Mouse (Mus musculus) thymus, postnatal 10 days (tissue): ENCODE measurements around the gene Ccr10.

Experiments
- DNase-seq, 2 experiments: peaks; one replicate each; pipeline ENCODE4 v3.0.0; 2021; ENCODE audit warnings: low spot score in 2 of 2

Ccr10 gene

DNA sequence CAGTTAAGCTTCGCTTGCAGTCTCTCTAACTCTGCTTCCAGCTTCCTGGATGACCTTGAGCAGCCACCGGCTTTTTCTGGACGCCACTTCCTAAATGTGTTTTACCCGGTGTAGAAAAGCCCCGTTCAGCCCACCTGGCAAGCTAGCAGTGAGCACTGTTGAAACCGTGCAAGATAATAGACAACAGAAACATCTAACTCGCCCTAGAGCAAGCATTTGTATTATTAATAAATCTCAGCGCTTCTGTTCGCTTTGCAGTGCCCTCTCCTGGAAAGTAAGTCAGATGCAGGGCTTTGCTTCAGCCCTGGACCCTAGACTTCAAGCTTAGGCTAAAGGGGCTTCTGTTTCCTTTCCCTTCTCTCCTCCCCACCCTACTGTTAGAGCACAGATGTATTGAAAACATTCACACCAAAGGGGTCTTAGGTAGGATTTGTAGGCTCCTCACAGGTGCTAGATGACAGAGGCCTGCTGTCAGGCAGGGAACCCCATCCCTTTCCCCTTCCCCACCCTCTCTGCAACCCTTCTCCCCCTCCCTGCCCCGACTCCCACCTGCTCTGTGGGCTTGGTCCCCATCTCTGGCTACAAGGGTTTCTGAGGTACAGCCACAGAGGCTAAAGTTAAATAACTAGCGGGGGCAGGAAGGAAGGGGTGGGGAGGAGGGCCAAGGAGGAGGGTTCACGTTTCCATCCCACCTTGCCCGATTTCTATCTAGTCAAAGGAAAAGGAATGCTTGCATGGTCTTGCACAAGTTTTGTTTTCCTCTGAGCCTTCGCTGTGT is at the start of gene Ccr10:
Ccr10 (minus strand) TSS at position 593 of the 778 bp plus-strand sequence.
- no peak for DNase-seq

DNA sequence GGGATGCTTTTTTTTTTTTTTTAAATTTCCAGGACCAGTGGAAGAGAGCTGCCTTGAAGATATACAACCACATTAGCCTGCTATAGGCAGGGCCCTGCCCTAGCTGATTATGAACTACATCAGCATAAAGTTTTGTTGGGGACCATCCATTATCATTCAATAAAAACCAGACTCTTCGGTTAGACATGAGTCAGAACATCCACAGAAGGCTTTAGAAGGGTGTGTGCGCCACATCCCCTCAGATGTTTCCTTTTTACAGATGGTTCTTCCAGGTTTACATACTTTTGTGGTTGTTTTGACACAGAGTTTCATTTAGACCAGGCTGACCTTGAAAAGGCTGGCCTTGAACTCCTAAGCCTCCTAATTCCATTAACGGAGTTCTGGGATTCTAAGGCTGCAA is 49.1 kb upstream of the Ccr10 start:
- no peak for DNase-seq

DNA sequence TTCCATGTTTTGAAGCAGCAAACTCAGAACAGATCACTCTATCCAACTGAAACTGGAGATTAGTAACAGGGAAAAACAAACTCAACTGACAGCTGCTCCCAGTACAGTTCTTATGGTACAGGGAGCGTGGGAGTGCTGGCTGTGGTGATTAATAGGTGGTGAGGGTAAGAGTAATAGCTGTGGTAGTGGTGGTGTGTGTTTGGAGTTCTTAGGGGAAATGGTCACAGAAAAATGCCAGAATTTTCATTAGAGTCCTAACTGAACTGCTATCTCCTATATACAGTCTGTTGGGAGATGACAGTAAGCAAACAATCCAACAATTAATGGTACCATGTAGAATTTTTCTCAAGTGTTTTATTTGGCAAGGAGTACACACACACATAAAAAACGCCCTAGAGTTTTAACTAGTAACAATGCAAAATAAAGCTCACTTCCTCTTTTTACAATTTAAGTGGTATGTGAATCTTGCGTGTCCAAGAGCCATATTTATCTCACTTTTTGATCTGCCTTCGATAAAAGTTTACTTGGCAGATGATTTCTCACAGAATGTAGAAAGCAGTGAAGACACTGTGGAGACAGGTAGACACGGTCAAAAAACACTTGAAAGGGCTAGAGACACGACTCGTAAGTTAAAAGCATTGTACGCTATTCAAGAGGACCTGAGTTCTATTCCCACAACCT is 46.2 kb upstream of the Ccr10 start:
- DNase-seq: no peak

DNA sequence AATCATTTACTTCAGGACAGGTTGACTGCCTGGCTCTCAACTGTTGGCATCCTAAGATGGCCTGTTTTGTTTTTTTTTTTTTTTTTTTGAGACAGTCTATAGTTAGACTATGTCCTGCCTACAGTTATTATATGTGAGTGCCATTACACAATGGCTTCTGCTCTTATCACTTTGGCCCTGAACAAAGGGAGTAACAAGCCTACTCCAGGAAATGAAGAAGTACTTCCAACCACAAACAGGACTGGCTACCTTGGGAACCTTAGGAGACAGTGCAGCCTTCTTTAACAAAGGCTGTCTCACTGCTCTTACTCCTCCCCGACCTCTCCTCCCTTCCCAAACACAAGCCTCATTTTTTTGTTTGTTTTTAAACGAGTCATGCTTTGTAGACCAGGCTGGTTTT is 45.6 kb upstream of the Ccr10 start:
- no peak for DNase-seq

DNA sequence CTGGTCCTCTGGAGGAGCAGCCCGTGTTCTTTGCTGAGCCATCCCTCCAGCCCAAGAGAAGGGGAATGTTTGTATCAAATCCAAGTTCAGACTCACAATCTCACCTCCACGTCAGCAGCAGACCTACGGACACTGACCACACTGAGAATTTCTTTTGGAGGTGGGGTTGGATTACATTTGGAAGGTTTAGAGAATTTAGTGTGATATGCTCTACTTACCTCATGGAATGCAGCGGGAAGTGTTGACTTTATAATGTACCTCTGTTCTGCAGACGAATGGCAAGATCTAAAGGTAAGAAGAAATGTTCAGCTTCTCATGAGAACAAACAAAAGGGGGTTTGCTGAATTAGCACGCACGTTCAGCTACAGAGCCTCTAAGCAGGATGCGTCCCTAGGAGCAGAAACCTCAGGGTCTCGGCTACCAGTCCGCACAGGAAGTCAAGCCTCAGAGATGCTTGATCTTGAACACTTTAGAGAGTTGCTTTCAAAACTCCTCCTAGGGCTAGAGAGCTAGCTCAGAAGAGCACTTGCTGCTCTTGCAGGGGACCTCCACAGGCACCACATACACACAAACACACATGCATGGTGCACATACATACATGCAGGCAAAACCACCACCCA is 43.3 kb upstream of the Ccr10 start:
- DNase-seq: peak; percentile 32 to 41

DNA sequence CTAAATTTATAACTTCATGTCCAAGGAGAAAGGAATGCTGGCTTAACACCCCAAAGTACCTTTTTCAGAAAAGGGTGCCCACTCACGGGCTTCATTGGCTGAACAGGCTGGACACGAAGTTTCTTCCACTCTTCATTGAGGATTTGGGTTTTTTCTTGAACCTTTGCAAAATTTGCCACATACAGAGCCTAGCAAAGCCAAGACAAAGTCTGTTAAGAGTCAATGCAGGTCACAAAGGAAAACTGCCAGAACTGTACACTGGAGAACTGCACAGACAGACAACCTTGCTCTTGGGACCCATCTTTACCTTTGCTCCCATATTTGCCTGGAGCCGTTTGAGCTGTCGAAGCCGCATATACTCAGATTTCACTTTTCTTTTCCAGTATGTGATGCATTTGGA is 41.7 kb upstream of the Ccr10 start:
- DNase-seq: no peak

DNA sequence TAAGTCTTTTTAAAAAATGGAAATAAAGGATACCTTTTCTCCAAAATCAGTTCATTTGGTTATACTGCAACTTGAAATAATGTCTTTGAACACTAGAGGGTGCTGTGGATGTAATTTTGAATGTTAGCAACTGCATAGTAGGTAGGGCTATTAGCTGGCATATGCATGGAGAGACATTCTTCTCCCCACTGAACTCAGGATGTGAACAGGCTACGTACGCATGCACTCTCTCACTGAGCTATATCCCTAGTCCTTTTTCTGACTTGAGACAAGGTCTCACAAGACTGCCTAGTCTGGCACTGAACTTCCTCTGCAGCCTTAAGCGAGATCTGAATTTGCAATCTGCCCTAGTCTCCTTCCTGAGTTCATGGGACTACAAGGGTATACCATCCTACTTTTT is 36.7 kb upstream of the Ccr10 start:
- peak in 1 of 2 experiments; percentile 76 for DNase-seq

DNA sequence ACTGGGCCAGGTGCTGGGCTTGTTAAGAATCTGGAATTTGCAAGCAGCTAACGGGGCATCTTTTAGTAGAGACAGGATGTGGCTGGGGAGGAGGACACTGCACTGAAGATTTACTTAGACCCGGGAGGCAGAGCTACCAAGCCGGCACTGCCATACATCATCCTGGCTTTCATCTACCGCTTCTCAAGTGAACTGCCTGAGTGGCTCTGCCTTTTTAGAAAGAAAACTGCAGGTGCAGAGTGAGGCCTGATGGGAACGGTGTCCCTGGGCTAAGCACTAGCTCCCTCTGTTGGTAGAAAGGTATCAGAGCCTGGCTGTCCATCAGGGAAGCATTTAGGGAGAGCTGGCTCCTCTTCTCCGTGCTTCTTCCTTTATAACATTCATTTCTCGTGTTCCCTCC is 25.7 kb upstream of the Ccr10 start:
- peak; percentile 71 to 83 for DNase-seq

DNA sequence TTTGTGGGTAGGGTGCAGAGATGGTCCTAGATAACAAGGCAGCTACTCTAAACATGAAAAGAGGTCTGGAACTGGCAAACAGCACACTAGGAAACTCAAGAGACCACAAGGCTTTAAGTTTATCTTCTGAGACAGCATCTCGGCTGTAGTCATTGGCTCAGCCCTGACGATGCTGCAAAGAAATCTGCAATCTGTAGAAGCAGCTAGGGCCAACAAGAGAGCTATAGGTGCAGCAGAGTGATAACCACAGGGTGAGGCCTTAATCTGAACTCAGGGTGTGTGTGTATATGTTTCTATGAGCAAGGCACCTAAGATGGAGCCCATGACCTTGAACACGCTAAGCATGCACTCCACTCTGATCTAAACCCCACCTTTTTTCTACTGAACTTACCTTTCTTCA is 24.3 kb upstream of the Ccr10 start:
- no peak for DNase-seq

DNA sequence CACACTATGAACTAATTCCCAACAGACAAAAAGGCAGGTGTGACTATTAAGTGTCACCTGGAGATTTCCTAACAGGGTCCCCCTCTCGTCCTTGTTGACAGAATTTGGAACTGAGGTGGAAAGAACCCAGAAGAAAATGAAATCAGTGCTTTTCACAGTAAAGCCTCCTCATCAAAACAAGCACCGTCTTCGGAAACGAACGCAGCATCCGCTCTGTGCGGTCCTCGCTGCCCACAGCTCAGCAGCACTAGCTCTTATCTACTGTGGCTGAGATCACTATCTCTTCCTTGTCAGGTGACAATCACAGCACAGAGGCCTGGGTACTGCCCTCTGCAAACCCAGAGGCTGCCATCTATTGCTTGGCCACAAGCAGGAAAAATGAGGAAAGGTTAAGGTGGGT is 20.9 kb upstream of the Ccr10 start:
- DNase-seq: no peak

DNA sequence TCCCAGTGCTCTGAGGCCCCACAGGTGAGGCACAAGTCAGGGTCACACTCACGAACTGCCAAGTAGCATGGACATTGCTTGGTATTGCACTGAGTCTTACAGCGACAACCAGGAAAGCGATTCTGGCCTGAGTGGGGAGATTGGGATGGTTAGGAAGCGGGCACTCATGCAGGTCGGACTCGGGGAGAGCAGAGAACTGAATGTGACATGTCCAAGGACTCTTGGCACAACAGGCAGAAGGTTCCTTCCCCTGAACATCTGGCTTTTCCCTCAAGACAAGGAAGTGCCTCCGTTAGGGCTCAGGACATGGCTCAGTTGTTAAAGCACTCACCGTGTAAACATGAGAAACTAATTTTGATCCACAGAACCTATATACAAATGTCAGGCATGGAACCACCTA is 20.3 kb upstream of the Ccr10 start:
- no peak for DNase-seq

DNA sequence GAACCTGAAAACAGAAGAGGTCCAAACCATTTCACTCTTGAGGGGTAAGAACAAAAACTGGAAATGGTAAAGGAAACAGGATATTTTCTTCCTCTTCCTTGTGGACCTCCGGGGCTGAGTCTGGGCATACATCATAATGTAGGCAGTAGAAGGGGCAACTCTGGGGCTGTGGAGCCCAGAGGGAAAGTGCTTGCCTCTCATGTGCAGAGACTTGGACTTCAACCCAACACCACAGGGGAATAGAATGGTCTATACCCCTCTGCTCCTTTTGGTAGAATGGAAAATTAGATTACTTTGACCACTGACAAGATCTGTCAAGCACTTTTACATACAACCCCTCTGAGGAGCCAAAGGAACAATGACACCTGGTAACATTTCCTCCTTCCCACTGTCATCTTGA is 19.9 kb upstream of the Ccr10 start:
- DNase-seq: no peak

DNA sequence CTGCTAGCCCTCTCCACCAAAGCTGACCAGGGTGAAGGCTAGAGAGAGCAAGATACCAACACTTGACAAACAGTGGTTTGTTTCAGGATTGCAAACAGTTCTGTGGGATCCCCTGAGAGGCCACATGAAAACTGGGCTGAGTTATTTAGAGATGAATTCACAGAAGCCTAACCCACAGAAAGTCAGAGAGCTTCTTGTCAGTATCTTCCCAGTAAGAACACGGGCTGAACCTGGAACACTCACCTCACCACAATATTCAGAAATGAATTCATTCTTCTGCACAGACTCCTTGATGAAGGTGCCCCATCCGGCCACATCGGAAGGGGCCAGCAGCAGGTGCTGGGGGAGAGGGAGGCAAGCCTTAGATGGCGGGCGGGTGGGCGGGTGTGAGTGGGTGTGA is 19.4 kb upstream of the Ccr10 start:
- DNase-seq: no peak

DNA sequence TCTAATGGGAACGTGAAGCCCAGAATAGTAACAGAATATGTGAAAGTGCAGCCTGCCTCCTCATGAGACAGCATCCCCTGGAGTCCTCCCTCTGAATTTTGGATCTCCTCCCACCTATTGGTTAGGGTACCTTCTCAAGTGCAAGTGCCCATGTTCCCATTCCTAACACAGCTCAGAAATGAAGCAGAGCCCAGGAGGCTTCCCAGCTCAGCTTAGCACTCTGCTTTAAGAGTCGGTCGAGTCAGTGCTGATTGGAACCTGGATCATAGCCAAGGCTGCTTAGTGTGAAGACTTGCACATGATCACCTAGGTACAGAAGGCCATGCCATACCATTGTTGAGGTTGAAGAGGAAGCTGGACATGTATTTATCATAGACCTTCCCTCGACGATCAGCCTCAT is 18.9 kb upstream of the Ccr10 start:
- DNase-seq: no peak

DNA sequence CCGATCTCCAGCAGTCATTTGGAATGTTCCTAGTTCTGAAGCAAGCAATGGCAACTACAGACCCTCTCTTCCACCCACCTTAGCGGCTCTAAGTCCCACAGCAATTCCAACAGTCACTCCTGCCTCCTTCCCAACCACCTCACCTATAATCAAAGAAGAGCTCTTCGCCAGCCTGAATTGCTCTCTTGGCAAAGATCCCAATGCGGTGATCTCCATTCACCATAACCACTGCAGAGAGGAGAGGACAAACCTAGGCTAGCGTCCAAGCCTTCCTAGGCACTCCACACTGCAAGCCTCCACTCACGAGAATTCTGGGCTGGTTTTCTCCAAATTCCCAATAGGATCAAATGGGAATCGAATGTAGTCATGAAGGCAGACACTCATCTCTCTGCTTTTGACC is 17.8 kb upstream of the Ccr10 start:
- no peak for DNase-seq

DNA sequence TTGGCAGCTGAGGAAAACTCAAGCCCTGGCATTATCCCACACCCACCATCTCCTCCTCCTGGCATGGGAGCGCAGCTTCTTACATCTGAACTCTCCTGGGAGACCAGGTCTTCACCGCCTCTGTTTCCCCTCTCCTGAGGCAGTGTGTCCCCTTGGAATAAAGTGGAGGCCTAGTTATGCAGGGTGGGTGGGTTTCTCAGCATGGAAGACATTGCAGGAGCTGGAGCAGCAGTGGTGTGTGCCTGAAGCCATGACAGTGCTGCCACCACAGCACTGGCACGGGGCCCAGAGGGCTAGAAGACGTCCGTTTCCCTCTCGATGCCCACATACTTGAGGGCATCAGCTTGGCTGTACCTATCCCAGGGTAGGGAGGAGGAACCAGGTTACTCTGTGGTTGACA is 17.4 kb upstream of the Ccr10 start:
- DNase-seq: no peak

DNA sequence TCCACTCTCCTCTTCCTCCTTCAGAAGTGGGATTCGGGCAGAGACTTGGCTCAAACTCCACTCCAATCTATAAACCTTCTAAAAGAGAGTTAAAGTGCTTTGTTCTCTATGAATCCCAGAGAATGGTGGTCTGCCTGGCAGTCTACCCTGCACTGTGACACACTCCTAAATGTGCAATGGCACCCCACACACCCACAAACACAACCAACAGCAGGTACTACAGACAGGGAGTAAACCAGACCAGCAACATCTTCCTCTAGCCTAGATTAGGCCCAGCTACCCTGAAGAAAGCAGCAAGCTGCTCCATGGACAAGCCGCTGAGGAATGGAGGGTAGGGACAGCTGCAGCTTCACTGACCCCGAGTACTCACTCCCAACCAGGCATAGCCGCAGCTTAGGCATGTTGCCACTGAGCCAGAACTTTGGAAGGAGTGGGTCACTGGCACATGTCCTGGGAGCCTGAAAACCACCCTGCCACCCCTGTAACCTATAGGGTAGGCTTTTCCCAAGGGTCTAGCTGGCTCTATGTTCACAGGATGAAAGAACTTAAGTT is 16.8 kb upstream of the Ccr10 start:
- DNase-seq: no peak

DNA sequence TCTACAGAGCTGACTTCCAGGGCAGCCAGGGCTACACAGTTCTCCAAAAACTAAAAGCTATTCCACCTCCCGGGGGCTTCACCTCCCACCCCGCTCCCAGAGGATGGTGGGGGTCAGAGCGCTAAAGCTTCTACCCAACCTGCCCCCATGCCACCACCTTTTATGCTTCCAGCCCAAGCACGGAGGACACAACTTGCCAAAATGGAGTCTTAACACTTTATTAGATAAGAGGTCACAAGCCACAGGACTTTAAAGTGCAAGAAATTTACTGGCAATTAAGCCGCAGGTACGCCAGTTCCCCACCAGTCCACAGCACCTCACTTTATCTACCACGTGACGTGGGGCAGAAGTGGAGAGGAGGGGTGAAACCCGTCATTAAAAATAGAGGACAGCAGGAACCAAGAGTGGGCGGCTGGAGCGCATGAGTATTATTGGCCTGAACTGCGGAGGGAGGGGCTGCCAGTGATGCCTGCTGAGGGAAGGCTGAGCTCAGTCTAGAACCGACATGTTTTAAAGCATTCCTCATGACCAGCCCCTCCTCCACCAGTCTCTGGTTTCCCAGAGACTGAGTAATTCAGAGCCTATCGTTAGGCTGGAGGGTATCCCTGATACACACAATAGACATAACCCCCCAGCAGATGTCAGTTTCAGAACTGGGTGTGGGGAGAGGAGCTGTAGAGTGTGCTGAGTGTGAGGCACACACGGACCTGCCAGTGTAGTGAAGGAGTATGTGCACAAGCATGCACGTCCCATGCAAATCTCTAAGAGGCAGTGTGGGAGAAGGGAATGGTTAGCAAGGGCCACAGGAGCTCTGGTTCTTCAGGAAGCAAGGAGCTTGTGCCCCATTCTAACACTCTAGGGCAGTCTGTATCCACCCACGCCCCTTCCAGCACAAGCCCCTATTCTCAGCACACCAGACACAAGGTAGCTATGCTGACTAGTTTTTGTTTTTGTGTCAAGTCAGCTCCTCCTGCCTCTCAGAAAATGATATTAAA is 16.0 kb upstream of the Ccr10 start:
- no peak for DNase-seq

DNA sequence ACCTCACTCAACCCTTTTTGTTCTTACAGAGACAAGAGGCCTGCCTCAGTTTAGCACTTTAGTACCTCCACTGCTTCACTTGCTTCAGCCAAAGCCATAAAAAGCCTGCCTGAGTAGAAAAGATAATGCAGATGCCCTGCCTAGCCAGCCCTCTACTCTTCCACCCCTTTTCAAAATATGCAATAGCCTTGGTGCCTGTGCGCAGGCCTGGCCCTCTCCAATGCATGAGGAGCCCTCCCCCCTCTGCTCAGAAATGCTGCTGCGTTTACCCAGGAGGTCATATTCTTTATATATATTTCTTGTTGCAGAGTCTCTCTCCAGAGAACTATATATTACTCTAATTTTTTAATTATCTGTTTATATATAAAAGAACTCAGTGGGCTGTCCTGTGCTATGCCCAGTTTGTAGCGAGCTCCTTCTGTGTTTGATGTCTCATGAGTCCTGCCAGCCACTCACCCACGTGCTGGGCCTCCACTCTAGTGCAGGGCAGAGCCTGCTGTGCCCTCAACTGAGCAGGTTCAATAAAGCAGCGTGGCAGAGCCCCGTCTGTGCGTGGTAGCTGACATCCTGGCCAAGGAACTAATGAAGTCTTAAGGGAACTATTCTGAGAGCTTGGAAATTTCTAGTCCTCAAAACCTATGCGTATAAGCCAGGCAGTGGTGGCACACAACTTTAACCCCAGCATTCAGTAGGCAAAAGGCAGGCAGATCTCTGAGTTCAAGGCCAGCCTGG is 15.1 kb upstream of the Ccr10 start:
- no peak for DNase-seq

DNA sequence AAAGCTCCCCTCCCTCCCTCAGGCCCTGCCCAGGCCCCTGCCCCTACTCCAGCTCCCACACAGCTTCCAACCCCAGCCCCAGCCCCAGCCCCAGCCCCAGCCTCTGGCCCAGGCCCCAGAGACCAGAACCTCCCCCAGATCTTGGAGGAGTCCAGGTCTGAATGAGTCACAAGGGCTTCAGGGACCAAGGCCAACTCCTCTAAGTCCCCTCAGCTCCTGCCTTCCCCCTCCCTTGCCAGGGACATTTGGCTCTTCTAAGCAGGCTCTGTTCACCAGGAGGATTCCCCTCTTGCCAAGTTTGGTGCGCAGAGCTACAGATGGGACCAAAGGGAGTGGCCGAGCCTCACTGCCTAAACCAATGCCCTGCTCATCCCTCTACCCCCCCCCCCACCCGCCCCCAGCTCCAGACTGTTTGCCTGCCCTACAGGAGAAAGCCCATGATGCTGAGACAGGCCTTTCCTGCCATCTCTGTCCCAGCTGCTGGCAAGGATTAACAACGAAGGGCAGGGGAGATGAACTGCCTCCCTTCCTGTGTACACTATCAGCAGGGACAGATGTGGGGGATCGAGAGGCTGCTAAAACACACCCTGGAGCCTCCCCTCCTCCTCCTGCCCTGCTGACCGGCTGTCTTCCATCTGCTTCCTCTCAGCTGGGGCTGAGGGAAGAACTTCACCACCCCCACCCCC is 14.4 kb upstream of the Ccr10 start:
- no peak for DNase-seq
